Comparison of ENCODE assay signal across 7 mouse cellular contexts in genomic region chr11:120623961-120624679, GRCm38 (mm10). TPM values are rescaled to one million over a fixed set of nuclear protein-coding genes. Genes with fewer than 3 reads are reported as not detected.
DNase-seq lines count a peak whose midpoint lies in the region; ATAC-seq and TF ChIP-seq lines count a peak whose summit lies in the region.

No protein-coding gene starts in this region.

- H3K4me3 ChIP-seq in embryonic facial prominence, embryonic 12.5 days, result peak overlapping the region; percentile 91

- no peaks in the 10 kb centered on the region for H3K9me3 ChIP-seq in embryonic facial prominence, embryonic 12.5 days

- DNase-seq in Patski (ENCODE audit: low read depth, low spot score), result no peak
- DNase-seq in heart, postnatal 10 days, result peak; percentile 74 to 82
- DNase-seq in kidney, postnatal 4 days, result peak; percentile 82 to 89
- peak; percentile 70 for DNase-seq in lung, postnatal 25 days (ENCODE audit: low spot score)
- peak; percentile 75 to 79 for DNase-seq in right cerebral cortex, postnatal 10 days (ENCODE audit: low spot score in 2 of 2)

- peaks cover 58% of the 10 kb centered on the region for H3K36me3 ChIP-seq in embryonic facial prominence, embryonic 12.5 days

- H3K27me3 ChIP-seq in Patski, result no peaks in the 10 kb centered on the region
- no peaks in the 10 kb centered on the region for H3K27me3 ChIP-seq in embryonic facial prominence, embryonic 12.5 days

- intact Hi-C loops in heart, postnatal 10 days (cut with DNase I), result loop anchor here (1.0 kb wide), 1 partner anchor 88 kb away; no protein-coding TSS in a partner anchor

- peak overlapping the region; percentile 99 for H3K4me2 ChIP-seq in embryonic facial prominence, embryonic 12.5 days (replicated peaks)

- peak overlapping the region; percentile 76 for H3K9ac ChIP-seq in embryonic facial prominence, embryonic 12.5 days

- peak; percentile 46 for ATAC-seq in CD4-positive, CD25-positive, alpha-beta regulatory T cell, adult 4 months
- peak; percentile 74 for ATAC-seq in Patski
- ATAC-seq in embryonic facial prominence, embryonic 12.5 days (ENCODE audit: insufficient number of reproducible peaks, insufficient read depth, low FRiP score, low TSS enrichment), result peak; percentile 41; the same call in 1 of the 2 replicates

- 13% methylated on average over 30 of the region's 30 CpGs for WGBS in embryonic facial prominence, embryonic 12.5 days

- H3K4me1 ChIP-seq in embryonic facial prominence, embryonic 12.5 days, result peaks cover 13% of the 10 kb centered on the region

- POLR2A ChIA-PET in Patski (lab: Charles Lee), result interaction anchor here (0.7 to 1.6 kb wide), 4 partner anchors 9 to 134 kb away, joined by 3 to 5 read pairs (median 4); partner anchors contain the start of gene Mafg

- no peak for TF ChIP-seq CTCF in Patski (IDR thresholded peaks at IDR 0.05)

- in situ Hi-C loops in Patski (cut with MboI; ENCODE audit: low pct_unique_long_range_greater_than_20kb), result no loop called here

- CTCF ChIA-PET in Patski (lab: Charles Lee), result interaction anchor here (0.6 to 1.8 kb wide), 6 partner anchors 9 to 152 kb away, joined by 3 to 10 read pairs (median 3); partner anchors contain the start of genes Cenpx, Lrrc45, Mafg and Pycr1

- H3K27ac ChIP-seq in embryonic facial prominence, embryonic 12.5 days, result peak overlapping the region; percentile 63

RNA-seq across cellular contexts. Expression of gene Sirt7, which starts 0.9 kb away (rescaled TPM):
- polyA plus RNA-seq in CD4-positive, CD25-positive, alpha-beta regulatory T cell, adult 4 months (2017; shearing (Covaris generic)), result 10 to 100 TPM; 66.4 to 66.7 TPM
- 30.1 TPM for polyA plus RNA-seq in Patski (2021)
- 29.7 and 30.4 TPM in 2 replicates for polyA plus RNA-seq in embryonic facial prominence, embryonic 12.5 days (2016; fragmentation: Nextera tagmentation; extraction: Ambion mirVana)
- total RNA-seq in heart, postnatal 10 days (2021), result 10 to 100 TPM; 11.9 to 12.5 TPM

RNA-seq across cellular contexts. Expression of gene Pcyt2, which starts 6.4 kb away (rescaled TPM):
- polyA plus RNA-seq in CD4-positive, CD25-positive, alpha-beta regulatory T cell, adult 4 months (2017; shearing (Covaris generic)), result 100 to 1,000 TPM; 101 to 179 TPM
- polyA plus RNA-seq in Patski (2021), result 108 TPM
- 143 and 147 TPM in 2 replicates for polyA plus RNA-seq in embryonic facial prominence, embryonic 12.5 days (2016; fragmentation: Nextera tagmentation; extraction: Ambion mirVana)
- total RNA-seq in heart, postnatal 10 days (2021), result 10 to 100 TPM; 39.7 to 45.8 TPM

RNA-seq across cellular contexts. Expression of gene Mafg, which starts 9.3 kb away (rescaled TPM):
- polyA plus RNA-seq in CD4-positive, CD25-positive, alpha-beta regulatory T cell, adult 4 months (2017; shearing (Covaris generic)), result 10 to 100 TPM; 11.3 to 16.0 TPM
- polyA plus RNA-seq in Patski (2021), result 54.6 TPM
- 33.6 and 34.8 TPM in 2 replicates for polyA plus RNA-seq in embryonic facial prominence, embryonic 12.5 days (2016; fragmentation: Nextera tagmentation; extraction: Ambion mirVana)
- 10 to 100 TPM; 24.2 to 27.0 TPM for total RNA-seq in heart, postnatal 10 days (2021)

RNA-seq across cellular contexts. Expression of gene Npb, which starts 15.8 kb away (rescaled TPM):
- not detected for polyA plus RNA-seq in CD4-positive, CD25-positive, alpha-beta regulatory T cell, adult 4 months (2017; shearing (Covaris generic))
- 0.59 TPM for polyA plus RNA-seq in Patski (2021)
- 0.99 TPM in 1 of 2 replicates, not detected in the other for polyA plus RNA-seq in embryonic facial prominence, embryonic 12.5 days (2016; fragmentation: Nextera tagmentation; extraction: Ambion mirVana)
- under 1 TPM; 0.55 to 0.98 TPM for total RNA-seq in heart, postnatal 10 days (2021)

RNA-seq across cellular contexts. Expression of gene Pycr1, which starts 19.4 kb away (rescaled TPM):
- polyA plus RNA-seq in CD4-positive, CD25-positive, alpha-beta regulatory T cell, adult 4 months (2017; shearing (Covaris generic)), result 1 to 10 TPM; 1.5 to 1.8 TPM
- polyA plus RNA-seq in Patski (2021), result 6.7 TPM
- 25.3 and 26.5 TPM in 2 replicates for polyA plus RNA-seq in embryonic facial prominence, embryonic 12.5 days (2016; fragmentation: Nextera tagmentation; extraction: Ambion mirVana)
- 1 to 10 TPM; 4.8 to 5.5 TPM for total RNA-seq in heart, postnatal 10 days (2021)
